Mouse (Mus musculus) neural tube, embryonic 11.5 days (tissue): ENCODE data around the gene Tdrd12. TPM values are rescaled to one million over a fixed set of nuclear protein-coding genes. Genes with fewer than 3 reads are reported as not detected.

Experiments used
- ATAC-seq: fragments of 200-750 bp; cut with Nextera tagmentation; 2 replicates; pipeline ENCODE4 v1.8.0; 2017; ENCODE audit warnings: moderate number of reproducible peaks, mild to moderate bottlenecking, moderate TSS enrichment, moderate library complexity; ENCODE audit not compliant: insufficient read depth, low FRiP score, low TSS enrichment
- DNase-seq: peaks from one replicate; pipeline ENCODE4 v3.0.0-alpha.2; 2015; ENCODE audit warnings: low spot score
- H3K27ac ChIP-seq: fragments of 300-500 bp; sonication (generic); 2 replicates; pipeline ENCODE4 v1.5.1; 2014; ENCODE audit warnings: low read depth, mild to moderate bottlenecking, low read length
- H3K27me3 ChIP-seq: fragments of 300-500 bp; sonication (generic); 2 replicates; pipeline ENCODE4 v1.6.1; 2014; ENCODE audit warnings: mild to moderate bottlenecking, low read length, mixed read lengths; ENCODE audit not compliant: control insufficient read depth, insufficient read depth
- H3K36me3 ChIP-seq: fragments of 300-500 bp; sonication (generic); 2 replicates; pipeline ENCODE4 v1.6.1; 2014; ENCODE audit warnings: mild to moderate bottlenecking, low read length, moderate library complexity, mixed read lengths; ENCODE audit not compliant: control insufficient read depth, insufficient read depth
- H3K4me1 ChIP-seq: fragments of 300-500 bp; sonication (generic); 2 replicates; pipeline ENCODE4 v1.6.1; 2014; ENCODE audit warnings: low read length, mixed read lengths; ENCODE audit not compliant: control insufficient read depth, insufficient read depth
- H3K4me2 ChIP-seq: fragments of 300-500 bp; sonication (generic); 2 replicates; pipeline ENCODE4 v1.6.1; 2014; ENCODE audit warnings: low read depth, mild to moderate bottlenecking, moderate library complexity
- H3K4me3 ChIP-seq: fragments of 300-500 bp; sonication (generic); 2 replicates; pipeline ENCODE4 v1.5.1; 2014; ENCODE audit warnings: low read depth, low read length
- H3K9ac ChIP-seq: fragments of 300-500 bp; sonication (generic); 2 replicates; pipeline ENCODE4 v1.6.1; 2014; ENCODE audit warnings: mild to moderate bottlenecking, low read length
- H3K9me3 ChIP-seq: fragments of 300-500 bp; sonication (generic); 2 replicates; pipeline ENCODE4 v1.6.1; 2016; ENCODE audit warnings: low read length; ENCODE audit not compliant: control insufficient read depth
- WGBS: fragments of 180-500 bp; shearing (Covaris S2); extraction: QIAGEN DNeasy Blood & Tissue Kit; methylation state at CpG from one replicate; pipeline ENCODE4 v1.1.7; 2014; 5-methylcytosine and 5-hydroxymethylcytosine counted together
- polyA plus RNA-seq: library from polyadenylated mRNA; unstranded; fragments of >200 nt; fragmentation: Nextera tagmentation; extraction: Ambion mirVana; gene quantifications from 2 replicates; pipeline ENCODE4 v1.2.1, GENCODE M21; 2014

Tdrd12 gene
- 0.11 TPM in 1 of 2 replicates, not detected in the other for polyA plus RNA-seq

- Histone ChIP-seq H3K36me3 (no peaks in the 10 kb centered on the region), H3K9ac (no peak within 1 kb of the TSS), H3K4me3 (no peak within 1 kb of the TSS), H3K9me3 (no peaks in the 10 kb centered on the region), H3K27me3 (no peaks in the 10 kb centered on the region), H3K4me1 (no peaks in the 10 kb centered on the region), H3K4me2 (no peak within 1 kb of the TSS), H3K27ac (no peak within 1 kb of the TSS)
- WGBS = 93% methylated on average over 17 of the region's 17 CpGs
- no peak for DNase-seq
- ATAC-seq = no peak
These were observed at the start of gene Tdrd12 for GRCm38 (mm10) chr7:35537562-35537961. Gene Tdrd12, minus strand, starts transcription at chr7:35537745.

GRCm38 (mm10) chr7:35586906-35587445 is 49.4 kb upstream of the Tdrd12 start:
- Histone ChIP-seq H3K27me3 (peaks cover 21% of the 10 kb centered on the region), H3K4me1 (peaks cover 9% of the 10 kb centered on the region), H3K36me3 (no peaks in the 10 kb centered on the region), H3K4me2 (peak overlapping the region; percentile 100), H3K9ac (peak overlapping the region; percentile 83), H3K9me3 (no peaks in the 10 kb centered on the region), H3K27ac (no peak overlapping the region), H3K4me3 (peak overlapping the region; percentile 82)
- DNase-seq (no peak), ATAC-seq (no peak)
- 24% methylated on average over 15 of the region's 15 CpGs for WGBS

GRCm38 (mm10) chr7:35586055-35586905 is 48.7 kb upstream of the Tdrd12 start, which contains the start of gene Ankrd27:
Gene Ankrd27, plus strand, starts transcription at chr7:35586244.
- under 1% methylated on average over 49 of the region's 49 CpGs for WGBS
- peak; percentile 97 for DNase-seq
- peaks cover 9% of the 10 kb centered on the region for H3K4me1 ChIP-seq

GRCm38 (mm10) chr7:35585191-35586054 is 47.9 kb upstream of the Tdrd12 start, which contains the start of gene Rgs9bp:
Gene Rgs9bp, minus strand, starts transcription at chr7:35585582.
- Histone ChIP-seq H3K36me3 (no peaks in the 10 kb centered on the region), H3K4me1 (peaks cover 9% of the 10 kb centered on the region), H3K9ac (peak within 1 kb of the TSS; percentile 83), H3K9me3 (no peaks in the 10 kb centered on the region), H3K4me3 (peak within 1 kb of the TSS; percentile 82), H3K27me3 (peaks cover 21% of the 10 kb centered on the region), H3K27ac (0 out of 2 replicates have a peak within 1 kb of the TSS, but pooled peaks have one; percentile 34), H3K4me2 (peak within 1 kb of the TSS; percentile 100)
- peak; percentile 66 for DNase-seq
- ATAC-seq = peak; percentile 75
- under 1% methylated on average over 37 of the region's 45 CpGs for WGBS

More at GRCm38 (mm10) chr7:35586055-35586905, 48.7 kb upstream of the Tdrd12 start, which contains the start of gene Ankrd27:
- peak within 1 kb of the TSS; percentile 83 for H3K9ac ChIP-seq
- peak; percentile 99 for ATAC-seq
- peaks cover 21% of the 10 kb centered on the region for H3K27me3 ChIP-seq
- no peaks in the 10 kb centered on the region for H3K9me3 ChIP-seq
- H3K4me2 ChIP-seq = peak within 1 kb of the TSS; percentile 100
- peak within 1 kb of the TSS; percentile 82 for H3K4me3 ChIP-seq
- H3K36me3 ChIP-seq = no peaks in the 10 kb centered on the region
- 0 out of 2 replicates have a peak within 1 kb of the TSS, but pooled peaks have one; percentile 34 for H3K27ac ChIP-seq

- peak overlapping the region; percentile 43 for H3K9ac ChIP-seq
- no peak overlapping the region for H3K27ac ChIP-seq
- DNase-seq (peak; percentile 59), ATAC-seq (no peak)
- under 1% methylated on average over 50 of the region's 50 CpGs for WGBS
- peaks cover 9% of the 10 kb centered on the region for H3K4me1 ChIP-seq
- no peaks in the 10 kb centered on the region for H3K9me3 ChIP-seq
- peak overlapping the region; percentile 82 for H3K4me3 ChIP-seq
- peaks cover 21% of the 10 kb centered on the region for H3K27me3 ChIP-seq
- no peaks in the 10 kb centered on the region for H3K36me3 ChIP-seq
- H3K4me2 ChIP-seq = peak overlapping the region; percentile 100
These were observed 47.2 kb upstream of the Tdrd12 start for GRCm38 (mm10) chr7:35584786-35585190.

- Histone ChIP-seq H3K4me2 (peak overlapping the region; percentile 100), H3K9ac (peak overlapping the region; percentile 43), H3K4me1 (peaks cover 9% of the 10 kb centered on the region), H3K27me3 (peaks cover 21% of the 10 kb centered on the region), H3K36me3 (no peaks in the 10 kb centered on the region), H3K4me3 (peak overlapping the region; percentile 82), H3K27ac (no peak overlapping the region), H3K9me3 (no peaks in the 10 kb centered on the region)
- ATAC-seq (no peak), DNase-seq (no peak)
- 4% methylated on average over 36 of the region's 36 CpGs for WGBS
These were observed 46.7 kb upstream of the Tdrd12 start for GRCm38 (mm10) chr7:35584068-35584785.

- no peak for ATAC-seq
- peaks cover 9% of the 10 kb centered on the region for H3K4me1 ChIP-seq
- no peak overlapping the region for H3K9ac ChIP-seq
- no peak for DNase-seq
- H3K27ac ChIP-seq = no peak overlapping the region
- H3K4me2 ChIP-seq = no peak overlapping the region
- no peak overlapping the region for H3K4me3 ChIP-seq
- H3K27me3 ChIP-seq = peaks cover 21% of the 10 kb centered on the region
- H3K36me3 ChIP-seq = no peaks in the 10 kb centered on the region
- no peaks in the 10 kb centered on the region for H3K9me3 ChIP-seq
- WGBS = 15% methylated on average over 11 of the region's 11 CpGs
These were observed 46.0 kb upstream of the Tdrd12 start for GRCm38 (mm10) chr7:35583476-35584025.
